8 mouse cellular contexts compared by ENCODE assay signal in the genomic region with DNA sequence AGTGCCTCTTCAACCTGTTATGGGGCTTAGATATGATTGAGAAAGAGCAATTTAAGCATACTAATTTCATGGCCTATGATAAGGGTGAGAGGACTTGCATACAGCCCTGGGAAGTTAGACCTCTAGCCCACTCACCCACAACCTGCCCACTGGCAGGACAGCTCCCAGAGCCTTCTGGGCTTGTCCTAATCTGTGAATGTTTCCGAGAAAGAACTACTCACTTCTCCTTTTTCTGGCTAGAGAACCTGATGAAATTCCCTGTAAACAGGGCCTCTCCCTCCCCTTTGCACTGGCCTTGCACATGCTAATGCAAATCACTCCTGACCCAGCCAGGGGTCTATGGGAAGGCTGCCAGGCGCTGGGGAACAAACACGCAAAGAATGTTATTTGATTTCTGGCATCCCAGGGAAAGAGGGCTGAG.
DNase-seq lines count a peak whose midpoint lies in the region; ATAC-seq lines count a peak whose summit lies in the region.

No protein-coding gene starts in this region.

- no peaks in the 10 kb centered on the region for H3K27me3 ChIP-seq in embryonic facial prominence, embryonic 10.5 days (replicated peaks; ENCODE audit: low read depth, poor library complexity, severe bottlenecking)
- no peaks in the 10 kb centered on the region for H3K27me3 ChIP-seq in hindbrain, embryonic 11.5 days (ENCODE audit: control insufficient read depth, insufficient read depth, low read length)
- no peaks in the 10 kb centered on the region for H3K27me3 ChIP-seq in limb, embryonic 15.5 days
- no peaks in the 10 kb centered on the region for H3K27me3 ChIP-seq in neural tube, embryonic 13.5 days

- H3K4me2 ChIP-seq in hindbrain, embryonic 11.5 days (replicated peaks; ENCODE audit: low read depth, low read length): no peak overlapping the region
- no peak overlapping the region for H3K4me2 ChIP-seq in limb, embryonic 15.5 days
- H3K4me2 ChIP-seq in neural tube, embryonic 13.5 days: no peak overlapping the region

- H3K36me3 ChIP-seq in embryonic facial prominence, embryonic 10.5 days (replicated peaks): no peaks in the 10 kb centered on the region
- H3K36me3 ChIP-seq in hindbrain, embryonic 11.5 days (ENCODE audit: control insufficient read depth, insufficient read depth, low read length): no peaks in the 10 kb centered on the region
- no peaks in the 10 kb centered on the region for H3K36me3 ChIP-seq in limb, embryonic 15.5 days
- no peaks in the 10 kb centered on the region for H3K36me3 ChIP-seq in neural tube, embryonic 13.5 days

- DNase-seq in left cerebral cortex, postnatal 14 days (ENCODE audit: low spot score in 2 of 2): peak; percentile 5 to 7
- DNase-seq in left cerebral cortex, postnatal 36 days (ENCODE audit: low spot score in 2 of 2): no peak
- DNase-seq in embryonic facial prominence, embryonic 10.5 days (ENCODE audit: low spot score): peak; percentile 49
- DNase-seq in hindbrain, embryonic 11.5 days (ENCODE audit: low spot score): peak; percentile 60
- no peak for DNase-seq in layer of hippocampus, adult 18-20 months (ENCODE audit: low spot score in 2 of 2)
- DNase-seq in cerebellum, adult 8-10 months: no peak

- H3K27ac ChIP-seq in embryonic facial prominence, embryonic 10.5 days (replicated peaks): peak overlapping the region; percentile 51
- H3K27ac ChIP-seq in hindbrain, embryonic 11.5 days (ENCODE audit: low read depth, low read length): peak overlapping the region; percentile 3; the same call in 1 of the 2 replicates
- H3K27ac ChIP-seq in limb, embryonic 15.5 days: peak overlapping the region; percentile 39
- no peak overlapping the region for H3K27ac ChIP-seq in neural tube, embryonic 13.5 days (replicated peaks)

- no peak overlapping the region for H3K4me3 ChIP-seq in embryonic facial prominence, embryonic 10.5 days
- no peak overlapping the region for H3K4me3 ChIP-seq in hindbrain, embryonic 11.5 days (ENCODE audit: low read depth, low read length)
- no peak overlapping the region for H3K4me3 ChIP-seq in limb, embryonic 15.5 days
- no peak overlapping the region for H3K4me3 ChIP-seq in neural tube, embryonic 13.5 days

- H3K4me1 ChIP-seq in embryonic facial prominence, embryonic 10.5 days: peaks cover 7% of the 10 kb centered on the region
- no peaks in the 10 kb centered on the region; the same call in 1 of the 2 replicates for H3K4me1 ChIP-seq in hindbrain, embryonic 11.5 days (replicated peaks; ENCODE audit: control insufficient read depth, insufficient read depth, low read length)
- H3K4me1 ChIP-seq in limb, embryonic 15.5 days: peaks cover 6% of the 10 kb centered on the region
- peaks cover 11% of the 10 kb centered on the region for H3K4me1 ChIP-seq in neural tube, embryonic 13.5 days (replicated peaks)

- H3K9ac ChIP-seq in hindbrain, embryonic 11.5 days (ENCODE audit: low read depth, low read length): no peak overlapping the region
- no peak overlapping the region for H3K9ac ChIP-seq in limb, embryonic 15.5 days
- H3K9ac ChIP-seq in neural tube, embryonic 13.5 days: no peak overlapping the region

- no peaks in the 10 kb centered on the region for H3K9me3 ChIP-seq in embryonic facial prominence, embryonic 10.5 days
- no peaks in the 10 kb centered on the region for H3K9me3 ChIP-seq in hindbrain, embryonic 11.5 days (ENCODE audit: control insufficient read depth, low read length)
- H3K9me3 ChIP-seq in limb, embryonic 15.5 days: no peaks in the 10 kb centered on the region
- H3K9me3 ChIP-seq in neural tube, embryonic 13.5 days: no peaks in the 10 kb centered on the region

- WGBS in embryonic facial prominence, embryonic 10.5 days: 12% methylated on average over 3 of the region's 3 CpGs
- WGBS in hindbrain, embryonic 11.5 days: 1% methylated on average over 3 of the region's 3 CpGs
- 9% methylated on average over 3 of the region's 3 CpGs for WGBS in limb, embryonic 15.5 days
- whole genome bisulfite sequencing in neural tube, embryonic 13.5 days: 6% methylated on average over 3 of the region's 3 CpGs

- ATAC-seq in hindbrain, embryonic 11.5 days (ENCODE audit: low FRiP score): peak; percentile 90
- ATAC-seq in limb, embryonic 15.5 days (ENCODE audit: insufficient number of reproducible peaks, low FRiP score, low TSS enrichment, low read depth): 0 out of 2 replicates have a peak, but pooled peaks have one; percentile 24
- peak; percentile 63; the same call in 1 of the 2 replicates for ATAC-seq in neural tube, embryonic 13.5 days (ENCODE audit: low read depth)

- intact Hi-C loops in left cerebral cortex, postnatal 14 days (cut with DNase I): no loop called here
- intact Hi-C loops in left cerebral cortex, postnatal 36 days (cut with DNase I): no loop called here

Comparison
In these comparisons a context has a peak if more than half of its experiments do, and no peak if none do; other contexts are left out.
1. DNase-seq: peak in left cerebral cortex, postnatal 14 days (2 of 2), embryonic facial prominence, embryonic 10.5 days (single experiment) and hindbrain, embryonic 11.5 days (single experiment); none in left cerebral cortex, postnatal 36 days (0 of 2), layer of hippocampus, adult 18-20 months (0 of 2) and cerebellum, adult 8-10 months (single experiment).
2. ATAC-seq: peak in every context shown above with its lines; median percentile 90 in hindbrain, embryonic 11.5 days; 63 in neural tube, embryonic 13.5 days; 24 in limb, embryonic 15.5 days.